Mouse (Mus musculus) C2C12 (cell line): Measurements from ENCODE around the gene C3ar1.

Experiments used
- CEBPB ChIP-seq: IDR thresholded peaks from one replicate; pipeline ENCODE4 v1.6.1; 2011; ENCODE audit warnings: low read depth, mild to moderate bottlenecking, control low read depth, moderate library complexity
- CTCF ChIP-seq: IDR thresholded peaks from one replicate; pipeline ENCODE4 v1.5.1; 2011; ENCODE audit not compliant: control insufficient read depth, insufficient read depth, insufficient read length
- FOSL1 ChIP-seq: IDR thresholded peaks from one replicate; pipeline ENCODE4 v1.8.0; 2011; ENCODE audit warnings: mild to moderate bottlenecking, low read length; ENCODE audit not compliant: poor library complexity, insufficient read depth, severe bottlenecking
- MAX ChIP-seq: IDR thresholded peaks from one replicate; pipeline ENCODE4 v1.6.1; 2011; ENCODE audit warnings: mild to moderate bottlenecking, control low read depth
- MYOD1 ChIP-seq: IDR thresholded peaks from one replicate; pipeline ENCODE4 v1.6.1; 2011; ENCODE audit warnings: low read depth; ENCODE audit not compliant: control insufficient read depth, insufficient read length
- MYOG ChIP-seq: IDR thresholded peaks from one replicate; pipeline ENCODE4 v1.6.1; 2011; ENCODE audit not compliant: control insufficient read depth, insufficient read length; ENCODE audit errors: extremely low read depth
- USF1 ChIP-seq: IDR thresholded peaks from one replicate; pipeline ENCODE4 v1.6.1; 2011; ENCODE audit warnings: low read depth, mild to moderate bottlenecking, control low read depth, moderate library complexity

- no peak for TF ChIP-seq CTCF
- TF ChIP-seq FOSL1, result no peak
- TF ChIP-seq CEBPB, result no peak
- no peak for TF ChIP-seq MAX
- TF ChIP-seq USF1, result no peak
- TF ChIP-seq MYOD1, result no peak
- no peak for TF ChIP-seq MYOG
Observed at GRCm38 (mm10) chr6:122889599-122889998, 33.6 kb upstream of the C3ar1 start.
